Mouse (Mus musculus): ENCODE measurements around the gene Nwd2.

DNA sequence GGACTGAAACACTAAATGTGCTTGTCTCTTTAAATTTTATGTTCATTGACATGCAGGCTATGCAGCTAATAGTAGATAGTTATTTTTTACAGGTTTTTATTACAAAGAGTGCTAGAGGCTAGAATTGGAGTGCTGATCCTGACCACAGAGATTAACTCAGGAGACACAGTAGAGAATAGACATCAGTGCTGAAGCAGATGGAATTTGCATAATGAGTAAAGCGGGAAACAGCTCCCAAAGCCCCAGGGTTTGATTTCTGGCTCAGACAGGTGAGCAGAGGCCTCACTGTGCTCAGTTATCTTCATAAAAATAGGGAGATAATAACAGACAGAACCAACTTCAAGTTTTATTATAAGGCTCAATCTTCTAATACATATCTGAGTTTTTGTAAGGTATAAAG is 99.9 kb downstream of the Nwd2 start:
- TF ChIP-seq CTCF (conservative IDR thresholded peaks at IDR 0.05; ENCODE audit: insufficient read depth, insufficient read length, low read depth, low read length) = no peak
- no peak for TF ChIP-seq POLR2A (IDR thresholded peaks at IDR 0.05; ENCODE audit: low read depth, low read length)
